Mouse (Mus musculus) heart, postnatal 0 days (tissue): Measurements from ENCODE around the gene Gse1. TPM values are rescaled to one million over a fixed set of nuclear protein-coding genes. Genes with fewer than 3 reads are reported as not detected.

Source experiments
- ATAC-seq: fragments of 200-750 bp; cut with Nextera tagmentation; 2 replicates; pipeline ENCODE4 v1.8.0; 2017; ENCODE audit warnings: low read depth, moderate number of reproducible peaks, moderate library complexity; ENCODE audit not compliant: insufficient read depth
- DNase-seq: peaks from one replicate; pipeline ENCODE4 v3.0.0-alpha.2; 2016; ENCODE audit warnings: low spot score
- H3K27ac ChIP-seq: fragments of 300-500 bp; sonication (generic); 2 replicates; pipeline ENCODE4 v1.5.1; 2014; ENCODE audit warnings: low read depth, mild to moderate bottlenecking
- H3K27me3 ChIP-seq: fragments of 300-500 bp; sonication (generic); 2 replicates; pipeline ENCODE4 v1.6.1; 2014; ENCODE audit warnings: low read length, mixed read lengths; ENCODE audit not compliant: control insufficient read depth, insufficient read depth
- H3K36me3 ChIP-seq: fragments of 300-500 bp; sonication (generic); replicated peaks from 2 replicates; pipeline ENCODE4 v1.6.1; 2014; ENCODE audit warnings: low read length, mixed read lengths; ENCODE audit not compliant: control insufficient read depth, insufficient read depth
- H3K4me1 ChIP-seq: fragments of 300-500 bp; sonication (generic); 2 replicates; pipeline ENCODE4 v1.6.1; 2014; ENCODE audit warnings: antibody characterized with exemption; ENCODE audit not compliant: control insufficient read depth, insufficient read depth
- H3K4me2 ChIP-seq: fragments of 300-500 bp; sonication (generic); 2 replicates; pipeline ENCODE4 v1.6.1; 2014; ENCODE audit warnings: low read depth, mild to moderate bottlenecking, low read length, moderate library complexity
- H3K4me3 ChIP-seq: fragments of 300-500 bp; sonication (generic); 2 replicates; pipeline ENCODE4 v1.5.1; 2014; ENCODE audit warnings: low read depth, low read length
- H3K9ac ChIP-seq: fragments of 300-500 bp; sonication (generic); replicated peaks from 2 replicates; pipeline ENCODE4 v1.6.1; 2014; ENCODE audit warnings: low read depth, low read length, mixed read lengths
- H3K9me3 ChIP-seq: fragments of 300-500 bp; sonication (generic); replicated peaks from 2 replicates; pipeline ENCODE4 v1.6.1; 2016; ENCODE audit warnings: low read length; ENCODE audit not compliant: control insufficient read depth
- CTCF ChIP-seq: IDR thresholded peaks from 2 replicates; pipeline ENCODE4 v1.5.1; 2016; ENCODE audit warnings: antibody characterized with exemption, control low read depth, low read depth
- EP300 ChIP-seq: IDR thresholded peaks from 2 replicates; pipeline ENCODE4 v1.6.1; 2016; ENCODE audit warnings: antibody characterized with exemption, low read depth
- WGBS: fragments of 180-500 bp; shearing (Covaris S2); extraction: QIAGEN DNeasy Blood & Tissue Kit; methylation state at CpG from one replicate; pipeline ENCODE4 v1.1.7; 2014; 5-methylcytosine and 5-hydroxymethylcytosine counted together
- polyA plus RNA-seq: library from polyadenylated mRNA; unstranded; fragments of >200 nt; fragmentation: Nextera tagmentation; extraction: Ambion mirVana; gene quantifications from 2 replicates; pipeline ENCODE4 v1.2.1, GENCODE M21; 2015
- total RNA-seq: library from RNA; depleted of rRNA; stranded (reverse); fragments of >200 nt; gene quantifications from 2 replicates; pipeline ENCODE4 v1.2.3, GENCODE M21; 2014; ENCODE audit warnings: low replicate concordance

The Gse1 gene
- total and polyA plus RNA-seq, 2 experiments from 2014 or later, result 5.4 to 18.7 TPM

DNA sequence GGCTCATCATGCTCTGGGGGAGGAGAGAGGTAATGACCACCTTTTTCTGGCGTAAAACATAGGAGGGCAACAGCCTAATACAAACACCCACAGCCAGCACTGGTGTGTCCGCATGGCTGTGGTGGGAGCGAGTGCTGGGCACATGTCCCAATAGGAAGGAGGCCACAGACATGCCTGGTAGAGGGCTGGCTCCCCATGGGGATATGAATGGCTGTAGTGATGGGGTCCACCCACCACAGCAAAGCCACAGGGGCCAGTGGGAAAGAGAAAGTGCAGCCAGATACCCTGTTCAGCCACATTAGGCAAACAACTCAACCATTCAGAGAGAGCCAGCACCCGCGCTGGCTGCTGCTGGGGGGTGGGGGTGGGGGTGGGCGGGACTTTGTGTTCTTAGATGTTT, 256.9 kb downstream of the Gse1 start:
- H3K27ac ChIP-seq, result peak overlapping the region; percentile 46
- DNase-seq (no peak), ATAC-seq (no peak)
- H3K36me3 ChIP-seq, result no peaks in the 10 kb centered on the region
- H3K4me1 ChIP-seq, result peaks cover 35% of the 10 kb centered on the region
- 63% methylated on average over 6 of the region's 6 CpGs for WGBS
- TF ChIP-seq EP300, result no peak
- TF ChIP-seq CTCF, result no peak
- H3K9ac ChIP-seq, result no peak overlapping the region
- no peaks in the 10 kb centered on the region for H3K27me3 ChIP-seq
- no peak overlapping the region for H3K4me2 ChIP-seq
- H3K4me3 ChIP-seq, result no peak overlapping the region
- H3K9me3 ChIP-seq, result no peaks in the 10 kb centered on the region

DNA sequence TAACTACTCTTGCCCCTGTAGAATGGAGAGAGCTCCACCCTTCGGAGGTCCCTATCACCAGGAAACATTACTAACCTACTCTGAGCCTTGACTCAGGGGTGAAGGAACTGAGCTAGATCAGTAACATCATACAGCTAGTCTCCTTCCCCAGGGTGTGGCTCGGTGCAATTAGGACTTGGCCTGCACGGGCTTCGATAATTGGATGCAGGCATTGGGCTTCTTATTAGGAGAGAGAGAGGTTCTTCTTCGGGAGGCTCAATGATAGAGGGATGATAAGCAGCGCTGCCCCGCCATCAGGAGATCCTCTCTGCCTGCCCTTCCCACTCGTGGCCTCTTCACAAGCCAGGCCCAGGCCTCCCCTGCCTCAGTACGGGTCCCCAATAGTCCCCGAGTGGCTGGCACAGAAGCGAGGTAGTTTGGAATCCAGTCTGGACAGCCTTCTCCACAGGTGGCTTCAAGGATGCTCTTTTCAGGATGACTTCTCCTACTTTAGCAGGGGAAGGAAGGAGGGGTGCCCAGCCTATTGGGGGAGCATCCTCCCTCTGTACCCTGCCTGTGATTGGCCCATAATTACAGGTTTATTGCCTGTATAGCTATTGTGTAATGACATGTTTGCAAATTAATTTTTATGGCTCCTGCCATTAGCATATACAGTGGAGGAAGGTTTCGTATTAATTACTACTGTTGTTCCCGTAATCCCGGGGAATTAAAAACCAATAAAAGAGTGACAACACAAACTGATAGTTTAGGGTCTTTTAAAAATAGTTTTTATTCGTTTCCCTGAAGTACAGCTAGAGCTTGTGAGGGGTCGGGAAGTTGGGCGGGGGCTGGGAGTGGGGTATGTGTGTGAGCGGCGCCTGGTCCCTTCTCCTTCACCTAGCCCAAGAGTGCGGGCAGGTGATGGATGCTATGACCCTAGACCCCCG, 257.6 kb downstream of the Gse1 start:
- ATAC-seq (no peak), DNase-seq (no peak)
- H3K27ac ChIP-seq, result no peak overlapping the region
- H3K27me3 ChIP-seq, result no peaks in the 10 kb centered on the region
- H3K4me3 ChIP-seq, result no peak overlapping the region
- no peak overlapping the region for H3K9ac ChIP-seq
- H3K4me2 ChIP-seq, result no peak overlapping the region; the same call in 1 of the 2 replicates
- H3K36me3 ChIP-seq, result no peaks in the 10 kb centered on the region
- H3K9me3 ChIP-seq, result no peaks in the 10 kb centered on the region
- TF ChIP-seq CTCF, result no peak
- no peak for TF ChIP-seq EP300
- peaks cover 38% of the 10 kb centered on the region for H3K4me1 ChIP-seq
- 65% methylated on average over 21 of the region's 21 CpGs for WGBS

DNA sequence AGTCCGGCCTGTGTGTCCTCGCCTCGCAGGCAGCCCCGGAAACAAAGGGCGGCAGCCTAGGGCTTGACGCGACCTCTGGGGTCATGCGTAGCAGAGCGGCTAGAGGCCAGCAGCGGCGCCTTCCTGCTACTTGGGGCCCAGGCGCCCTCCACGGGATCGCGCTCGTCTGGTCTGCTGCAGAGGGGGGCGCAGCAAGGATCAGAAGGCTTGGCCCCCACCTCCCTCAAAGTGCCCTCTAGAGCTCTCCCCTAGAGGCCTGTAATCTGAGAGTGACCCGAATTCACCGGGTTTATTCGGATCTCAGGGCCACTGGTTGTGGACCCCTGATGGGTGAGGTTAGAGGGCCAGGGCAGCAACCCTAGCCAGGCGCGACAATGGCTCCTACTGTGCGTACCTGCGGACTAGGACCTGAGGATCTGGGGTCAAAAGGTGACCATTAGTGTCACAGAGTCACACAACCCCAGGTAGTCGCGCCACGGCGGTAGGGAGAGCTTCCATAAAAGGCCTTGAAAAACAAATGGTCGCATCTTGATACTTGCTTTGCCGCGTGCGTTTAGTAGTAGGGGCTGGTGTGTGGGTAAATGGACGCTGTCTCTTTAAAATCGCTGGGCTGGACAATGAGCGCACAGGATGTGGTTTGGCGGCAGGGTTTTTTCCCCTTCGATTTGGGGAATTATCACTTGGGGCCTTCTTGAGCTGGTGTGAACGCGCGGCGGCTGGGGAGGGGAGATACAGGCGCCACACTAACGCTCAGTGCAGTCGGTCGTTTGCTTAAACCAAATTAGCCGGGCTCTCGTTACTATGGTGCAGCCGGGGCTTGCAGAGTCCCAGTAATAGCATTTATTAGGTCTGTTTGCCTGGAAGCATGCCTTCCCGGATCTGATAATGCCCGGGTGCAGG, 258.5 kb downstream of the Gse1 start:
- H3K9me3 ChIP-seq, result no peaks in the 10 kb centered on the region
- peaks cover 46% of the 10 kb centered on the region for H3K4me1 ChIP-seq
- H3K27ac ChIP-seq, result peak overlapping the region; percentile 90
- 18% methylated on average over 50 of the region's 50 CpGs for WGBS
- H3K36me3 ChIP-seq, result no peaks in the 10 kb centered on the region
- H3K4me2 ChIP-seq, result peak overlapping the region; percentile 77
- no peak for DNase-seq
- no peaks in the 10 kb centered on the region for H3K27me3 ChIP-seq
- ATAC-seq, result peak; percentile 7
- peak overlapping the region; percentile 79 for H3K9ac ChIP-seq
- TF ChIP-seq CTCF (no peak), EP300 (no peak)
- H3K4me3 ChIP-seq, result peak overlapping the region; percentile 80

DNA sequence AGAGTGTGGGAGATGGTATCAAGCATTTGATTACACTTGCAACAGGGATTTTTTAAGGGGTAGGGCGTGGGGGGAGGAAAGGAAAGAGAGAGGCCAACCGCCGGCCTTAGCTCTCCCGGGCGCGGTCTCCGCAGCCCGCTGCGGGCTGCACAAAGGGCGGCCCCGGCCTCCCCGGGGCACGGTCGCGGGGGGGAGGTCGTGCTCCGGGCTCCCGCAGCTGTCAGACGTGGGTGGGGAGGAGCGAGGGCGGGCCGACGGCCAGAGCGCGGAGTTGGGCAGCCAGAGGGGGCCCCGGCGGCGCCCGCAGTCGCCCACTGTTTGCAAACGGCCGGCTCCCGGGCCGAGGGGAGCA, 259.1 kb downstream of the Gse1 start:
- DNase-seq, result no peak

DNA sequence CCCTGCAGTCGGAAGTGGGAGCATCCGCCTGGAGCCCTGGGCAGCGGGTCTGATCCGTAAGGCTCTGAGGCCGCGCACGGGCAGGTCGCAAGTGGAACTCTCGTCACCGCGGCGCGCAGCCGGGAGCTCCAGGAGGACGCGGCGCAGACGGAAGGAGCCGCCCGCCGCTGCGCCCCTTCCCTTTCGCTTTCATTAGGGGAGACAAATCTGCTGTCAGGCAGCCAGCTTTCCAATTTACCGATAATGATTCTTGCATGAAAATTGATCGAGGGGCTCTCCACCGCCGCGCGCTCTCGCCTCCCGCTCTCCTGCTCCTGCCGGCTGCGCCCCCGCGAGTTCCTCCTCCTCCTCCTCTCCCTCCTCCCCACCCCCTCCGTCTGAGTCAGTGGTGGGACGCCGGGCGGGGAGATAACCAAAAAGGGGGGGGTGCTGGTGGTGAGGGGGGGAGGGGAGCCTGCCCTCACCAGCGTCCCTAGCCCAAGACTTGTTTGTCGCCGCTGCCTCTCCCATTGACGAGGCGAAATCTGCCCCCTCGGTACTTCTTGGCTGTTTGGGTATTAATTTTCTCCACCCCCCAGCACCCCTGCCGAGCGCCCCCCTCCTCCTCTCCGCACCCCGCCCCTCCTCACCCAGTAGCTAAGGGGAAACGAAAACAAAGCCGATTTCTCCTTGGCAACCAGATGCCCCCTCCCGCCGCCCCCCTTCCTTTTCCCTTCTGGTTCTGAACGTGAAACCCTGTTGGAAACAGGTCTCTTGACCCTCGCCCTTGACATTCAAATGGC, 259.7 kb downstream of the Gse1 start:
- Histone ChIP-seq H3K9ac (peak overlapping the region; percentile 79), H3K4me1 (peaks cover 58% of the 10 kb centered on the region), H3K9me3 (no peaks in the 10 kb centered on the region), H3K36me3 (no peaks in the 10 kb centered on the region), H3K4me2 (peak overlapping the region; percentile 77), H3K4me3 (peak overlapping the region; percentile 80), H3K27me3 (no peaks in the 10 kb centered on the region), H3K27ac (peak overlapping the region; percentile 90)
- ATAC-seq, result peak; percentile 45; the same call in 1 of the 2 replicates
- TF ChIP-seq EP300 (no peak), CTCF (no peak)
- DNase-seq, result no peak
- WGBS, result under 1% methylated on average over 51 of the region's 55 CpGs

More for the DNA sequence above, 259.1 kb downstream of the Gse1 start:
- H3K9ac ChIP-seq, result peak overlapping the region; percentile 79
- peak overlapping the region; percentile 90 for H3K27ac ChIP-seq
- H3K4me1 ChIP-seq, result peaks cover 52% of the 10 kb centered on the region
- peak overlapping the region; percentile 77 for H3K4me2 ChIP-seq
- no peaks in the 10 kb centered on the region for H3K9me3 ChIP-seq
- no peaks in the 10 kb centered on the region for H3K27me3 ChIP-seq
- under 1% methylated on average over 34 of the region's 34 CpGs for WGBS
- ATAC-seq, result peak; percentile 28
- H3K36me3 ChIP-seq, result no peaks in the 10 kb centered on the region
- H3K4me3 ChIP-seq, result peak overlapping the region; percentile 80
- no peak for TF ChIP-seq EP300
- no peak for TF ChIP-seq CTCF
